Mouse (Mus musculus): ENCODE data around the gene Bub1.

DNA sequence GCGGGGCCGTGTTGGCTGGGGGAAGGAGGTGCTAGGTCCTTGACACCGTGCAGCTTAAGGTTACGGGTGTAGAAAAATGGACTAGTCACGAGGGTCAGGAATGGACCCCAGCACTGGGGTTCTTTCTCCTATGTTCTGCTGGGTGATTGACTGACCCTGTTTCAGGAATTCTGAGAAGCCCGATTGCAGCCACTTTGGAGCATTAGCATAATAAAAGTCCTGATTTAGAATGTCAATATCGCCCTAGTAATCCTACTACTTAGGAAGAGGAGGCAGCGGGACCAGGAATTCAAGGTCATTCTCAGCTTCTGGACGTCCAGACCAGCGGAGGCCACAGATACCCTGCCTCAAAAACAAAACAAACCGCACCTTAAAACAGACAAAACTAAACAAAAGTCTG lies 7.8 kb upstream of the Bub1 start:
- TF ChIP-seq POLR2A (IDR thresholded peaks at IDR 0.05; ENCODE audit: borderline replicate concordance, low read depth, low read length) (no peak), CTCF (IDR thresholded peaks at IDR 0.05; ENCODE audit: low read depth, low read length) (no peak)
